Comparison of ENCODE assay signal across 11 mouse cellular contexts in genomic region chr2:26571400-26571799, GRCm38 (mm10). TPM values are rescaled to one million over a fixed set of nuclear protein-coding genes. Genes with fewer than 3 reads are reported as not detected.
DNase-seq lines count a peak whose midpoint lies in the region; ATAC-seq and TF ChIP-seq lines count a peak whose summit lies in the region.
"Had no signal": no experiment of that assay in that cellular context is flagged by ENCODE, and none has a peak within 500 bp of the region (broad histone marks: within the 10 kb centered on the region; RNA-seq: fewer than 3 reads in every experiment).

No protein-coding gene starts in this region.

- H3K27me3 ChIP-seq in kidney, adult 2 months (replicated peaks; ENCODE audit: control insufficient read depth, insufficient read depth, low read length) = no peaks in the 10 kb centered on the region
- no peaks in the 10 kb centered on the region for H3K27me3 ChIP-seq in liver, embryonic 15.5 days
- no peaks in the 10 kb centered on the region for H3K27me3 ChIP-seq in thymus, adult 2 months (ENCODE audit: control insufficient read depth, insufficient read depth, low read length)
- no peaks in the 10 kb centered on the region for H3K27me3 ChIP-seq in hindbrain, embryonic 11.5 days (ENCODE audit: control insufficient read depth, insufficient read depth, low read length)

- ATAC-seq in liver, embryonic 15.5 days (ENCODE audit: insufficient read depth) = no peak
- ATAC-seq in hindbrain, embryonic 11.5 days (ENCODE audit: low FRiP score) = no peak

- H3K4me3 ChIP-seq in kidney, adult 2 months (ENCODE audit: insufficient read depth, low read depth, low read length) = peak overlapping the region; percentile 14; the same call in 1 of the 2 replicates
- H3K4me3 ChIP-seq in cortical plate, adult 2 months (ENCODE audit: insufficient read depth, low read length) = no peak overlapping the region
- H3K4me3 ChIP-seq in liver, embryonic 15.5 days (replicated peaks) = no peak overlapping the region
- no peak overlapping the region for H3K4me3 ChIP-seq in thymus, adult 2 months (ENCODE audit: control insufficient read depth, insufficient read depth, low read length)
- H3K4me3 ChIP-seq in hindbrain, embryonic 11.5 days (ENCODE audit: low read depth, low read length) = no peak overlapping the region
- H3K4me3 ChIP-seq: forebrain, embryonic 12.5 days had no signal

- peak; percentile 59 for DNase-seq in kidney, adult 2 months
- DNase-seq in kidney, adult 18-20 months = no peak
- DNase-seq in induced T-regulatory cell, adult 2 months (ENCODE audit: low read depth) = peak; percentile 42
- no peak for DNase-seq in thymus, adult 2 months
- no peak for DNase-seq in cerebellum, adult 11 months
- DNase-seq in hindbrain, embryonic 11.5 days (ENCODE audit: low spot score) = no peak
- DNase-seq: layer of hippocampus, postnatal 36 days had no signal

- H3K4me2 ChIP-seq in liver, embryonic 15.5 days = no peak overlapping the region
- no peak overlapping the region for H3K4me2 ChIP-seq in hindbrain, embryonic 11.5 days (replicated peaks; ENCODE audit: low read depth, low read length)
- H3K4me2 ChIP-seq: forebrain, embryonic 12.5 days had no signal

- no peaks in the 10 kb centered on the region for H3K36me3 ChIP-seq in kidney, adult 2 months (ENCODE audit: control insufficient read depth, insufficient read depth, low read length)
- H3K36me3 ChIP-seq in liver, embryonic 15.5 days (replicated peaks) = no peaks in the 10 kb centered on the region
- no peaks in the 10 kb centered on the region for H3K36me3 ChIP-seq in thymus, adult 2 months (ENCODE audit: control insufficient read depth, insufficient read depth, low read length)
- H3K36me3 ChIP-seq in hindbrain, embryonic 11.5 days (ENCODE audit: control insufficient read depth, insufficient read depth, low read length) = no peaks in the 10 kb centered on the region
- H3K36me3 ChIP-seq: forebrain, embryonic 12.5 days had no signal

- H3K27ac ChIP-seq in kidney, adult 2 months (ENCODE audit: insufficient read depth, low read depth, low read length) = peak overlapping the region; percentile 86
- H3K27ac ChIP-seq in cortical plate, adult 2 months (ENCODE audit: insufficient read depth, low read length) = peak overlapping the region; percentile 56; the same call in 1 of the 2 replicates
- peak overlapping the region; percentile 78 for H3K27ac ChIP-seq in liver, embryonic 15.5 days (replicated peaks)
- no peak overlapping the region for H3K27ac ChIP-seq in thymus, adult 2 months (ENCODE audit: control insufficient read depth, insufficient read depth, low read length)
- H3K27ac ChIP-seq in hindbrain, embryonic 11.5 days (ENCODE audit: low read depth, low read length) = no peak overlapping the region

- H3K9ac ChIP-seq in liver, embryonic 15.5 days = no peak overlapping the region
- H3K9ac ChIP-seq in hindbrain, embryonic 11.5 days (ENCODE audit: low read depth, low read length) = no peak overlapping the region
- H3K9ac ChIP-seq: forebrain, embryonic 12.5 days had no signal

- 56% methylated on average over 9 of the region's 9 CpGs for WGBS in kidney, adult 2 months
- 23% methylated on average over 9 of the region's 9 CpGs for WGBS in liver, embryonic 15.5 days (ENCODE audit: insufficient replicate concordance)
- 66% methylated on average over 9 of the region's 9 CpGs for WGBS in thymus, adult 2 months
- WGBS in hindbrain, embryonic 11.5 days = 84% methylated on average over 9 of the region's 9 CpGs

- TF ChIP-seq CTCF in kidney, adult 2 months (conservative IDR thresholded peaks at IDR 0.05; ENCODE audit: insufficient read depth, insufficient read length, low read depth, low read length) = no peak
- TF ChIP-seq CTCF in cortical plate, adult 2 months (IDR thresholded peaks at IDR 0.05; ENCODE audit: extremely low read depth, insufficient read depth, low read length) = no peak
- TF ChIP-seq CTCF in thymus, adult 2 months (IDR thresholded peaks at IDR 0.05; ENCODE audit: borderline replicate concordance, control insufficient read depth, extremely low read depth, insufficient read depth, low read length, poor library complexity) = no peak

- H3K9me3 ChIP-seq in liver, embryonic 15.5 days (replicated peaks) = no peaks in the 10 kb centered on the region
- H3K9me3 ChIP-seq in hindbrain, embryonic 11.5 days (ENCODE audit: control insufficient read depth, low read length) = no peaks in the 10 kb centered on the region
- H3K9me3 ChIP-seq: forebrain, embryonic 12.5 days had no signal

- no peak for TF ChIP-seq POLR2A in kidney, adult 2 months (IDR thresholded peaks at IDR 0.05; ENCODE audit: low read depth, low read length)
- no peak for TF ChIP-seq POLR2A in cortical plate, adult 2 months (IDR thresholded peaks at IDR 0.05; ENCODE audit: extremely low read depth, insufficient read depth, low read length)
- TF ChIP-seq POLR2A in thymus, adult 2 months (IDR thresholded peaks at IDR 0.05; ENCODE audit: control insufficient read depth, extremely low read depth, insufficient read depth, low read length, poor library complexity) = no peak

- H3K4me1 ChIP-seq in kidney, adult 2 months (ENCODE audit: control insufficient read depth, insufficient read depth, low read length) = no peaks in the 10 kb centered on the region; the same call in 1 of the 2 replicates
- H3K4me1 ChIP-seq in cortical plate, adult 2 months (ENCODE audit: control insufficient read depth, insufficient read depth, low read length) = peaks cover 5% of the 10 kb centered on the region
- peaks cover 52% of the 10 kb centered on the region for H3K4me1 ChIP-seq in liver, embryonic 15.5 days (replicated peaks)
- H3K4me1 ChIP-seq in thymus, adult 2 months (replicated peaks; ENCODE audit: control insufficient read depth, insufficient read depth, low read length) = no peaks in the 10 kb centered on the region
- H3K4me1 ChIP-seq in hindbrain, embryonic 11.5 days (replicated peaks; ENCODE audit: control insufficient read depth, insufficient read depth, low read length) = no peaks in the 10 kb centered on the region

RNA-seq across cellular contexts. Expression of gene Egfl7, which starts 8.4 kb away (rescaled TPM):
- 297 and 304 TPM in 2 replicates for polyA plus RNA-seq in kidney, adult 2 months (2012; rRNA removed)
- 137 and 145 TPM in 2 replicates for polyA plus RNA-seq in cortical plate, adult 2 months (2012; rRNA removed)
- polyA plus RNA-seq in liver, embryonic 15.5 days (2015; fragmentation: Nextera tagmentation; extraction: Ambion mirVana) = 55.1 and 64.6 TPM in 2 replicates
- polyA plus RNA-seq in thymus, adult 2 months (2012; rRNA removed) = 63.9 and 105 TPM in 2 replicates
- polyA plus RNA-seq in hindbrain, embryonic 11.5 days (2014; fragmentation: Nextera tagmentation; extraction: Ambion mirVana) = 62.7 and 65.2 TPM in 2 replicates

RNA-seq across cellular contexts. Expression of gene Gm20532, which starts 15.0 kb away (rescaled TPM):
- not detected in 2 replicates for polyA plus RNA-seq in kidney, adult 2 months (2012; rRNA removed)
- not detected in 2 replicates for polyA plus RNA-seq in cortical plate, adult 2 months (2012; rRNA removed)
- polyA plus RNA-seq in liver, embryonic 15.5 days (2015; fragmentation: Nextera tagmentation; extraction: Ambion mirVana) = not detected in 2 replicates
- polyA plus RNA-seq in thymus, adult 2 months (2012; rRNA removed) = not detected in 2 replicates
- not detected in 2 replicates for polyA plus RNA-seq in hindbrain, embryonic 11.5 days (2014; fragmentation: Nextera tagmentation; extraction: Ambion mirVana)
- polyA plus RNA-seq: forebrain, embryonic 12.5 days; urinary bladder, adult 2 months had no signal

RNA-seq across cellular contexts. Expression of gene Agpat2, which starts 32.8 kb away (rescaled TPM):
- polyA plus RNA-seq in kidney, adult 2 months (2012; rRNA removed) = 165 and 192 TPM in 2 replicates
- 2.3 TPM in 2 replicates for polyA plus RNA-seq in cortical plate, adult 2 months (2012; rRNA removed)
- 55.6 and 63.7 TPM in 2 replicates for polyA plus RNA-seq in liver, embryonic 15.5 days (2015; fragmentation: Nextera tagmentation; extraction: Ambion mirVana)
- polyA plus RNA-seq in thymus, adult 2 months (2012; rRNA removed) = 89.3 and 137 TPM in 2 replicates
- polyA plus RNA-seq in hindbrain, embryonic 11.5 days (2014; fragmentation: Nextera tagmentation; extraction: Ambion mirVana) = 7.3 and 7.5 TPM in 2 replicates

RNA-seq across cellular contexts. Expression of gene Notch1, which starts 54.9 kb away (rescaled TPM):
- 16.1 and 17.7 TPM in 2 replicates for polyA plus RNA-seq in kidney, adult 2 months (2012; rRNA removed)
- 10.9 and 11.1 TPM in 2 replicates for polyA plus RNA-seq in cortical plate, adult 2 months (2012; rRNA removed)
- 2.8 and 3.1 TPM in 2 replicates for polyA plus RNA-seq in liver, embryonic 15.5 days (2015; fragmentation: Nextera tagmentation; extraction: Ambion mirVana)
- 159 and 219 TPM in 2 replicates for polyA plus RNA-seq in thymus, adult 2 months (2012; rRNA removed)
- 48.9 and 66.8 TPM in 2 replicates for polyA plus RNA-seq in hindbrain, embryonic 11.5 days (2014; fragmentation: Nextera tagmentation; extraction: Ambion mirVana)

RNA-seq across cellular contexts. Expression of gene Fam69b, which starts 56.9 kb away (rescaled TPM):
- polyA plus RNA-seq in kidney, adult 2 months (2012; rRNA removed) = 12.2 and 14.5 TPM in 2 replicates
- polyA plus RNA-seq in cortical plate, adult 2 months (2012; rRNA removed) = 88.8 and 95.7 TPM in 2 replicates
- polyA plus RNA-seq in liver, embryonic 15.5 days (2015; fragmentation: Nextera tagmentation; extraction: Ambion mirVana) = 1.2 and 1.7 TPM in 2 replicates
- 14.8 and 15.6 TPM in 2 replicates for polyA plus RNA-seq in thymus, adult 2 months (2012; rRNA removed)
- 38.4 and 45.5 TPM in 2 replicates for polyA plus RNA-seq in hindbrain, embryonic 11.5 days (2014; fragmentation: Nextera tagmentation; extraction: Ambion mirVana)

Comparison
In these comparisons a context has a peak if more than half of its experiments do, and no peak if none do; other contexts are left out.
1. DNase-seq: peak in kidney, adult 2 months (single experiment) and induced T-regulatory cell, adult 2 months (single experiment); none in kidney, adult 18-20 months (single experiment), thymus, adult 2 months (single experiment), cerebellum, adult 11 months (single experiment) and hindbrain, embryonic 11.5 days (single experiment).
2. H3K27ac ChIP-seq: peak in kidney, adult 2 months (single experiment), cortical plate, adult 2 months (single experiment) and liver, embryonic 15.5 days (single experiment); none in thymus, adult 2 months (single experiment) and hindbrain, embryonic 11.5 days (single experiment).